Mouse (Mus musculus) megakaryocyte, embryonic 14.5 days (primary cell): ENCODE results near the gene Adgrl1.

Source experiments
- FLI1 ChIP-seq: IDR thresholded peaks from 2 replicates; pipeline ENCODE4 v1.6.1; 2012; ENCODE audit warnings: low read length, inconsistent platforms, mixed read lengths
- GATA1 ChIP-seq: IDR thresholded peaks from 3 replicates; pipeline ENCODE4 v1.6.1; 2012; ENCODE audit warnings: mixed read lengths, low read length, inconsistent platforms, borderline replicate concordance

- no peak for TF ChIP-seq GATA1
- no peak for TF ChIP-seq FLI1
Measured at GRCm38 (mm10) chr8:83898456-83898855, 1.4 kb upstream of the Adgrl1 start.
